Mouse (Mus musculus): ENCODE data around the gene Afap1. TPM values are rescaled to one million over a fixed set of nuclear protein-coding genes. Genes with fewer than 3 reads are reported as not detected.
A peak's percentile ranks its signal among the peaks of the same experiment; 100 is the strongest.

Gene Afap1
- total RNA-seq, 2 experiments from 2014 or later: 28.3 to 29.1 TPM

DNA sequence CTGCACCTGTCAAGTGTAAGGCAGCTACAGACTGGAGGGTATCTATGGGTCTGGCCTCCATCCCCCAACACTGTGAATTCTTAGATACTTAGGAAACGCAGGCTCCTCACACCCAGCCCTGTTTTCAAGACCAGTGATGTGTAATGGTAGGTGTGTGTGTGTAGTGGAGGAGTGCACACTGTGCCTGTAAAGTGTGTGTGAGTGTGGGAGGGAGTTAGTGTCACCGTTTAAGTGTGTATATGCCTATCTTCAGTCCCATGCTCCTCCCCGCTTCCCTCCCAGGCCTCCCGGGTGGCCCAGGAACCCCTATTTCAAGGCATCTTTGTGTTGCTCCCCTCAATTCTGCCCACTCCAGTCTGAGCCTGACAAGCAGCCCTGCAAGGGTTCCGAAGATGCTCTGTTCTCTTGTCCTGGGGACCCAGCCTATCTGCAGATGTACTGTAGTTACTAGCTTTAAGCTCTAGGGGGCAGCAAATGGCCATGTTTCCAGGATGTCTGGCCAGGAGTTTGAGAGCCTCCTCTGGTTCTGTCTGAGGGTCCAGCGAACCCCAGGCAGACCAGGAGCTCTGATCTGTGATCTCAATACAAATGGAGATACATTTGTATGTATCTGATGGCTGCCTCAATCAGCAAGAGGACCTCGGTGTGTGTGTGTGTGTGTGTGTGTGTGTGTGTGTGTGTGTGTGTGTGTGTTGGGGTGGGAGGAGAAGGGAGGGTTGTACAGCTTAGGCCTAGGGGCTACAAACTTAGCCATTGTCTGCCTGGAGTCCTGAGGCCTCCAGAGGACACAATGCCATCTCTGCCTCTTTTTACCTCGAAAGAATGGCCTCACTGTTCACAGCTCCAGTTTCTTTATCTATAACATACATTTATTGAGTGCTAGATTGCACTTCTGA is 140.7 kb downstream of the Afap1 start:
- peak; percentile 55 for DNase-seq (ENCODE audit: low spot score in 2 of 2)

DNA sequence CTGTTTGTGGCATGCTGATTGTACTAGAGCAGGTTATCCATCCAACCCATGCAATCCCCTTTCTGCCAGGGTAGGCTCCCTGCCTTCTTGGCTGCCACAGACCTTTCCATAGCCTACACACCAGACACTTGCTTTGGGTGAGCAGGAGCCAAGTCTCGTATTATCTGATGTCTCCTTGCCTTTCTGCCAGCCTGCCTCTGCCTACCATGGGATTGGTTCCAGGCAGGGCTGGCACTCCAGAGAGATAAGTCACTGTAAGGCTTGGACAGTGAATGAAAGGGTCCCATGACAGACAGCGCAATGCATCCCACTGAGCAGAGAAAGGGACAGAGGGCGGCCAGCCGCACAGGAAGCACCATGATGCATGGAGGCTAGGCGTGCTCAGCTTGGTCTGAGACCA is 146.5 kb downstream of the Afap1 start:
- no peak for DNase-seq (ENCODE audit: low spot score in 2 of 2)

DNA sequence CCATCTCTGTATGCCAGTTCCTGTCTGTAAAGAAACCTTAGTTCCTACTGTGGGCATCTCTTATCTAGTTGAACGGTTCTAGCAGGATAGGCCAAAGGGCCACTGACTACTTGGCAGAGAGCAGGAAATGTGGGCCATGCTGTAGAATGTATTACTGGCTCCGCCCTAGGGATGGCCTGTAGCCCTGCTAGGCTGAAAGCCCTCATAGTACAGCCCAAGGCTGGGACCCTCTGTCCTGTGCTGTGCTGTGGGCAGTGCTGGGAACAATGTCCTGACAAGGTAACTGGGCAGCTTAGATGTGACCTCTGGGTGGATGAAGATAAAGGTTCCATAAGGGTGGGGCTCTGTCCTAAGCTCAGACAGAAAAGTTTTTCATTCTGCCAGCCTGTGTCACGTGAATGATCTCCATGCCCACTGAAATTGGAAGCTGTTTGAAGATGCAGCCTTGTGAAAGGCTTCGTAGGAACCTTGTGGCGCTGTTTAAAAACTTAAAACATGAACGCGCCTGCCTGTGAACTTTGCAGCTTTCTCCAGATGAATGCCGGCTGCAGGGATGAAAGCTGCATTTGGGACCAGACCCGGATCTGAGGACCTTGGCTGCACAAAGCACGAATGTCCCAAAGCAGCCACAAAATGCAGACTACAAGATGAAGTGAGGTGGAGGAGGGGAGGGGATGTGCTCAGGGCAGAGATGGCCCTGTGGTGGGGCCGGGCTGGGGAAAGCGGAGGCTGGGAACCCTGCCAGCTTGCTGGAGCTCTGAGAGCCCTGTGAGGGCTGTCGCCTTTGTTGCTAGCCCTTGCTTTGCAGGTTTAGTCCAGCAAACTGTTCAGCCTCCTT is 147.5 kb downstream of the Afap1 start:
- DNase-seq (ENCODE audit: low spot score in 2 of 2): peak in 1 of 2 experiments; percentile 25

DNA sequence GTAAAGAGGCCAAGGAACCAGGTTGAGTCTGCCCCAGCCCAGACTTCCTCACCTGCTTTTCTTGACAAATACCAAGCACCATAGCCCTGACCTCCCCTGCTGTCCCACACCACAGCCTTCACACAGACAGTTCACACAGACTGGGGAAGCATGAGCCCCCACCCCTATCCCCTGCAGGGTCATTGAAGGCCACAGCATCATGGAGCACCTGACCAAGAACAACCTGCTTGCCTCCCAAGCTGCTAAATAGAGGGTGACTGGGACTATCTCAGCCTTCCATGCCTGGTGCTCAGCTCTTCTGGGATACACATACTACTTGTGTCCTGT is 148.1 kb downstream of the Afap1 start:
- no peak for DNase-seq (ENCODE audit: low spot score in 2 of 2)

DNA sequence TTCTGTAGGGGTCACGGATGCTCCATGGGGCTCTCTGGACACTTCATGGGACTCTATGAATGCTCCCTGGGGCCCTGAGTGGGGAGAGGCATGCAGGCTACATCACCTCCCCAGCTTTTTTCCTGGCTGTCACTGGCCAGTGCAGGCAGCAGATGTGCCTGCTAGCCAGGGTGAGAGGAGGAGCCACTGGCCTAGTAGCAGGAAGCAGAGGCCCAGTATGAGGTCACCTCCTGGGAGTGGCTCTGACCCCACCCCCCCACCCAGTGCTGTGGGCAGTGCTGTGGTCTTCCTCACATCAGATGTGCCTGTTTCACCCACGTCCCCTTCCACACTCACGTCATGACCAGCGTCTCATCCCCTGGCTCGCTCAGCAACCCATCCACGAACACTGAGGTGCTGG is 148.6 kb downstream of the Afap1 start:
- DNase-seq (ENCODE audit: low spot score in 2 of 2): no peak

DNA sequence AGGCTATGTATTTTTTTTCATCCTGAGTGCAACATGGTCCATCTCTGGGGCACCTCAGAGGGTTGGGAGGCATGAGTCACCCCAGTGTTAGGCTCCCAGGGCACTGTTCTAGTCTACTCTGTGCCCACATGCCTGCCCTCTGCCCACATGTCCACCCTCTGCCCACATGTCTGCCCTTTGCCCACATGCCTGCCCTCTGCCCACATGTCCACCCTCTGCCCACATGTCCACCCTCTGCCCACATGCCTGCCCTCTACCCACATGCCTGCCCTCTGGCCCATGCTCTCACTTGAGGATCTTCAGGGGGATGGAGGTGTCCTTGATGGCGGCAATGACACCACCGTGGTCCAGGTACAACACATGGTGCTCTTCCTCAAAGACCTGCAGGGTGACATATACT is 150.0 kb downstream of the Afap1 start:
- DNase-seq (ENCODE audit: low spot score in 2 of 2): no peak

Other genes with a start within 250 kb of the Afap1 start
- gene Htra3, start 213.5 kb upstream of the Afap1 start, total RNA-seq (2021): 1 to 10 TPM; 5.0 to 7.4 TPM
- 1 to 10 TPM; 2.4 to 2.6 TPM for gene Sh3tc1, start 153.3 kb upstream of the Afap1 start, total RNA-seq (2021)
- 100 to 1,000 TPM; 168 to 215 TPM for gene Ablim2, start 135.4 kb upstream of the Afap1 start, total RNA-seq (2021)

Measured in left cerebral cortex, adult 18-20 months (tissue).